Mouse (Mus musculus) C2C12 (cell line): ENCODE results near the gene Serpinb13. TPM values are rescaled to one million over a fixed set of nuclear protein-coding genes. Genes with fewer than 3 reads are reported as not detected.

Source experiments
- H3K27me3 ChIP-seq: one replicate; pipeline ENCODE4 v1.6.1; 2011; ENCODE audit not compliant: control insufficient read depth, insufficient read depth, insufficient read length
- H3K36me3 ChIP-seq: one replicate; pipeline ENCODE4 v1.6.1; 2011; ENCODE audit not compliant: control insufficient read depth, insufficient read depth
- H3K4me3 ChIP-seq: one replicate; pipeline ENCODE4 v1.5.1; 2011; ENCODE audit warnings: mild to moderate bottlenecking, control low read depth; ENCODE audit not compliant: poor library complexity, insufficient read depth, severe bottlenecking
- H3K79me2 ChIP-seq: one replicate; pipeline ENCODE4 v1.6.1; 2011; ENCODE audit not compliant: control insufficient read depth, insufficient read depth
- H3K79me3 ChIP-seq: one replicate; pipeline ENCODE4 v1.6.1; 2011; ENCODE audit warnings: low read depth, control low read depth
- H3ac ChIP-seq: one replicate; pipeline ENCODE3; 2011; ENCODE audit warnings: low read depth; ENCODE audit not compliant: control insufficient read depth, insufficient read length
- CEBPB ChIP-seq: IDR thresholded peaks from one replicate; pipeline ENCODE4 v1.6.1; 2011; ENCODE audit warnings: low read depth, mild to moderate bottlenecking, control low read depth, moderate library complexity
- CTCF ChIP-seq: IDR thresholded peaks from one replicate; pipeline ENCODE4 v1.5.1; 2011; ENCODE audit not compliant: control insufficient read depth, insufficient read depth, insufficient read length
- FOSL1 ChIP-seq: IDR thresholded peaks from one replicate; pipeline ENCODE4 v1.8.0; 2011; ENCODE audit warnings: mild to moderate bottlenecking, low read length; ENCODE audit not compliant: poor library complexity, insufficient read depth, severe bottlenecking
- MAX ChIP-seq: IDR thresholded peaks from one replicate; pipeline ENCODE4 v1.6.1; 2011; ENCODE audit warnings: mild to moderate bottlenecking, control low read depth
- MYOD1 ChIP-seq: IDR thresholded peaks from one replicate; pipeline ENCODE4 v1.6.1; 2011; ENCODE audit warnings: low read depth; ENCODE audit not compliant: control insufficient read depth, insufficient read length
- MYOG ChIP-seq: IDR thresholded peaks from one replicate; pipeline ENCODE4 v1.6.1; 2011; ENCODE audit not compliant: control insufficient read depth, insufficient read length; ENCODE audit errors: extremely low read depth
- USF1 ChIP-seq: IDR thresholded peaks from one replicate; pipeline ENCODE4 v1.6.1; 2011; ENCODE audit warnings: low read depth, mild to moderate bottlenecking, control low read depth, moderate library complexity
- polyA plus RNA-seq: library from polyadenylated mRNA; unstranded; fragments of >200 nt; fragmentation: generic; extraction: Trizol; gene quantifications from one replicate; pipeline ENCODE4 v1.2.1, GENCODE M21; 2012; ENCODE audit warnings: missing spikeins

The Serpinb13 gene
- polyA plus RNA-seq, 1 experiment = not detected

DNA sequence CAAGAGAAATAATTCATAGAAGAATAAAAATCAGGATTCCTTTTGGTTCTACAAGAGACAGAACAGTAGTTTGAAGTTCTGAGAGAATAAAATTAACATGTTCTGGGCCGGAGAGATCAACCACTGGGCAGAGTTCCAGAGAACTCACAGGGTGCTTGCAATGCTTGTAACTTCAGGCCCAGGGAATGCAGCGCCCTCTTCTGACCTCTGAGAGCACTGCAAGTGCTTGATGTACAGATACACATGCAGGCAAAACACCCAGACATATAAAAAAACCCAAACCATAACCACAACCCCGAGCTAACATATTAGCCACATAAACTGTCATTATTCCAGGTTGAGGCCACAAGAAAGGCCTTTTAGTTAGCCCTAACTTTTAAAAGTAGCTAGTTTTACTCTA is 19.8 kb upstream of the Serpinb13 start:
- Histone ChIP-seq H3ac (no peak overlapping the region), H3K27me3 (no peaks in the 10 kb centered on the region), H3K4me3 (no peak overlapping the region), H3K79me3 (no peaks in the 10 kb centered on the region), H3K79me2 (no peaks in the 10 kb centered on the region), H3K36me3 (no peaks in the 10 kb centered on the region)
- TF ChIP-seq USF1 (no peak), MYOD1 (no peak), MAX (no peak), CTCF (no peak), MYOG (no peak), FOSL1 (no peak), CEBPB (no peak)

DNA sequence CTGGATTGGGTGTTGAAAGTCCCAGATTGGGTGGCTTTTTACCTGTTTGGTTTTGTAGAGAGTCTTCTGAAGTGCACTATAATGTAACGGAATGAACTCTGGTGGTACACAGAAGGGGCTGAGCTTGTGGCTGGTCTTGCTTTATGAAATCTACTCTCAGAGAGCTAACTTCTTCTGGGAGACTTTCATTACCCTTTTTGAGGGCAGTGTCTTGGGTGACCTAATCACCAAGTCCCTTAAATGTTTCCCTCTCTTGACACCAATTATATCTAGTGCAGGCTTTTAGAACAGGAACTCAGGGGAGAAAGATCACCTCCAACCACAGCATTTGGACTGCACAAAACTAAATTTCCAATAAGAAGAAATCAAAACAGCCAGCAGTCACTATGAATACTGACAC is 2.3 kb downstream of the Serpinb13 start:
- Histone ChIP-seq H3K79me3 (no peaks in the 10 kb centered on the region), H3K79me2 (no peaks in the 10 kb centered on the region), H3ac (no peak overlapping the region), H3K4me3 (no peak overlapping the region), H3K27me3 (no peaks in the 10 kb centered on the region), H3K36me3 (no peaks in the 10 kb centered on the region)
- TF ChIP-seq MYOD1 (no peak), USF1 (no peak), FOSL1 (no peak), MAX (no peak), CTCF (no peak), CEBPB (no peak), MYOG (no peak)

GRCm38 (mm10) chr1:106983865-106984264 is 3.1 kb downstream of the Serpinb13 start:
- H3K4me3 ChIP-seq = no peak overlapping the region
- TF ChIP-seq MYOD1 (no peak), MYOG (no peak), USF1 (no peak), CEBPB (no peak), MAX (no peak), CTCF (no peak), FOSL1 (no peak)
- H3K79me2 ChIP-seq = no peaks in the 10 kb centered on the region
- H3K36me3 ChIP-seq = no peaks in the 10 kb centered on the region
- no peaks in the 10 kb centered on the region for H3K27me3 ChIP-seq
- no peak overlapping the region for H3ac ChIP-seq
- H3K79me3 ChIP-seq = no peaks in the 10 kb centered on the region

DNA sequence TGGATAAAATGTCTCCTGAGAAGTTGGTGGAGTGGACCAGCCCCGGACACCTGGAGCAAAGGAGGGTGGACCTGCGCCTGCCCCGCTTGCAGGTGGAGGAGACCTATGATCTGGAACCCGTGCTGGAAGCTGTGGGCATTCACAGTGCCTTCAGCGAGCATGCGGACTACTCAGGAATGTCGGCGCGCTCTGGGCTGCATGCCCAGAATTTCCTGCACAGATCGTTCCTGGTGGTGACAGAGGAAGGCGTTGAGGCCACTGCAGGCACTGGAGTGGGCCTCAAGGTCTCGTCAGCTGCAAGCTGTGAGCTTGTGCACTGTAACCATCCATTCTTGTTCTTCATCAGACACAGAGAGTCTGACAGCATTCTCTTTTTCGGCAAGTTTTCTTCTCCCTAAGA is 19.6 kb downstream of the Serpinb13 start:
- no peak overlapping the region for H3K4me3 ChIP-seq
- no peaks in the 10 kb centered on the region for H3K27me3 ChIP-seq
- TF ChIP-seq FOSL1 (no peak), CTCF (no peak), CEBPB (no peak), MYOD1 (no peak), MYOG (no peak), MAX (no peak), USF1 (no peak)
- H3ac ChIP-seq = no peak overlapping the region
- H3K79me2 ChIP-seq = no peaks in the 10 kb centered on the region
- no peaks in the 10 kb centered on the region for H3K79me3 ChIP-seq
- H3K36me3 ChIP-seq = no peaks in the 10 kb centered on the region

DNA sequence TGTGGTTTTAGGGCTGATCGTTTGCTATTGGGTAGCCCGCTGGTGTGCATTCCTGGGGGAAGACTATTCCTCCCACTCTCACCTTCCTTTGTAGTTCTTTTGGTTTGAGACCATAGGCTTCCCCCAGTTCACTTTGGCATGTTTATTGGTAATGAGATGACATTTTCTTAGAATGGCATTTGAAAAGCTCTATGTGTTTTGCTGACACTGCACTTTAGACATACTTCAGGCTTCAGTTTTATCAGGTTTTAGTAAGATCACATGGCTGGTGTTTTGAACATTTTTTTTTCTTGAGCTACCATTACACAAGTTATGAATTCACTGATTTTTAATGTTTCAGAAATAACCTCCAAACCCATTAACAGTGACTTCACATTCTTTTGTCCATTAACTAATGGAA is 21.0 kb downstream of the Serpinb13 start:
- no peaks in the 10 kb centered on the region for H3K27me3 ChIP-seq
- TF ChIP-seq MYOD1 (no peak), FOSL1 (no peak), CEBPB (no peak), USF1 (no peak), MAX (no peak), CTCF (no peak), MYOG (no peak)
- H3K79me3 ChIP-seq = no peaks in the 10 kb centered on the region
- H3K36me3 ChIP-seq = no peaks in the 10 kb centered on the region
- H3K4me3 ChIP-seq = no peak overlapping the region
- no peak overlapping the region for H3ac ChIP-seq
- no peaks in the 10 kb centered on the region for H3K79me2 ChIP-seq

GRCm38 (mm10) chr1:107006316-107006715 is 25.5 kb downstream of the Serpinb13 start:
- Histone ChIP-seq H3K4me3 (no peak overlapping the region), H3K27me3 (no peaks in the 10 kb centered on the region), H3K36me3 (no peaks in the 10 kb centered on the region), H3K79me2 (no peaks in the 10 kb centered on the region), H3K79me3 (no peaks in the 10 kb centered on the region), H3ac (no peak overlapping the region)
- TF ChIP-seq FOSL1 (no peak), MYOG (no peak), CTCF (no peak), MYOD1 (no peak), CEBPB (no peak), USF1 (no peak), MAX (no peak)
